Mouse (Mus musculus): ENCODE data around the gene Ulk3.

Ulk3 gene

DNA sequence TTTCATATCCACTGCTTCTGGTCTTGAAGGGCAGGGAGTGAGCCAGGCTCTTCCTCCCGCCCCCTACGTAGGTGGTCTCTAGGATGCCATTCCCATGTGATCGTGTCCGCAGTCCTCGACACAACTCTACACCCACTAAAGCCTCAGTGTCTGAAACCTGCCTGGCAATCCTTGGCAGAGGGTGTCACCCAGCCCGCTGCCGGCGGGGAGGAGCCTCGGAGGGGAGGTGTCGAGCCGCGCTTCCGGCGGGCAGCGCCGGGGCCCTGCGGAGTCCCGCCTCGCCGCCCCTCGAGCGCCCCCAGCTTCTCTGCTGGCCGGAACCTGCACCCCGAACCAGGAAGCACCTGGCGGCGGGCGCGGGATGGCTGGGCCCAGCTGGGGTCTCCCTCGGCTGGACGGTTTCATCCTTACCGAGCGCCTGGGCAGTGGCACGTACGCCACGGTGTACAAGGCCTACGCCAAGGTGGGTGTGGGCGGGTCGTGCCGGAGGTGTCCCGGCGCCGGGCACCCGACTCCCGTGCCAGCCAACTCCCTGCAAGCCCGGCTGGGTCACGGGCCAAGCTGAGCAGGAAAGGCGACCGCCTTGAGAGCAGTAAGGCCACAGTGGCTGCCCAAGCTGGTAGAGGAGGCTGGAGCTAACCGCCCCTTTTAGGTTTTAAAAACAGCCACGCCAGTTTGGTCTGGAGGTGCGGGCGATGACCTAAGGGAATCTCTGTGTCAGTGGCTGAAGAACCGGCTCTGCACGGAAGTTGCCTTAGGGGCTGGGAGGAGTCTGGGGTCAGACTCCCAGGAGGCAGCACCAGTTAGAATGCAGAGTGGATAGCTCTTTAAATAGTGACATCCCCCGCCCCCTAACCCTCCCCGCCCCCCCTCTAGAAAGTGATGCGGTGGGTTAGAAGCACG is at the start of gene Ulk3:
Ulk3 (plus strand) TSS at position 229 of the 903 bp plus-strand sequence.
- ATAC-seq (ENCODE audit: insufficient number of reproducible peaks, low FRiP score, low TSS enrichment): peak; percentile 69; the same call in 1 of the 2 replicates

DNA sequence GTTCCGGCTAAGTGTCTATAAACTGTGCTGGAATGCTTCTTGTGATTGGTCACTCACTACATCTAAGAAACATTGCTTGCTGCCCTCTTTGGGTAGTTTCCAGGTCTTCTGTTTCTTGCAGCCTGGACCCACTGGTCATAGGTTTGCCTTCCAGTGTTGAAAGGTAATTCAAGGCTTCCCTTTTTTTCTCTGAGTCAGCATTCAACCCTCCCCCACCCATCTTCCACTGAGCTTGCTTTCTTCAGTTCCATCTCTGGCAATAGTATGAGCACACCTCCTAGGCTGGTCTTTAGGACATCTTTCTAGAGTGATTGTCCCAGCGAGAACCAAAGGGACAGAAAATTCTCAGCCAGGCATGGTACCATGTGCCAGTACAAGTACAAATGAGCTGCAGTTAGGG is 49.7 kb upstream of the Ulk3 start:
- ATAC-seq (ENCODE audit: insufficient number of reproducible peaks, low FRiP score, low TSS enrichment): no peak

DNA sequence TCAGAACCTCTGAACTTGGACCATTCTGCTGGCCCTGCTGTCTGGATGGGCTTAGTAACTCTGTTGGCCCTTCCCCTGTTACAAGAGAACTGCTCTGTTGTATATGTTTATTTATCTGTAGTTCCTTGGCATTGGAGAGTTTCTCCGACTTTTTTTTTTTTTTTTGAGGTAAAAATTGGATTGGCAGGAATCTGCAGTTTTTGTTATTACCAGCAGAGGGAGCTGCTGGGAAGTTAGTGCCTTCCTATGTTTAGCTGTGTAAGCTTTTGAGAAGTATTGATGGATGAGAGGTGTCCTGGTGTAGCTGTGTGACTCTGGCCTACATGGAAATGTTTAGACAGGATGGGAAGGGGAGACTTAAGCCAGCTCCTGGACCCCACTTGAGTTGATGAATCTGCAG is 47.9 kb upstream of the Ulk3 start:
- ATAC-seq (ENCODE audit: insufficient number of reproducible peaks, low FRiP score, low TSS enrichment): no peak

DNA sequence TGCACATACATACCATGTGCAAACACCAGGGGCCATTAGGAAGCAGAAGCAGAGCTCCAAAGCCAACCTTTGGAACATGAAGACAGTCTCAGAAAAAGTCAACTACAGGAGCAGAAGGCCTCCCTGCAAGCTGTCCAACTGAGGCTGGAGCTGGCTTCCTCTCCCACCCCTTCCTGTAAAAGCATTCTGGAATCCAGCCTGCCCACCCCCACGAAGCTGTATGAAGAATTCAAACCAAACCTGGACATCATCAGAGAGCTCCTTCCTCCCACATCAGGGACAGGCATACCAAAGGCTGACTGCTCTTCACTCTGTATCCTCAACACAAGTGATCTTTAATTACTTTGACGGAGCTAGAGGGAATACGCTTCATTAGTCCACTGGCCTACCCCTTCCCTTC is 45.3 kb upstream of the Ulk3 start:
- no peak for ATAC-seq (ENCODE audit: insufficient number of reproducible peaks, low FRiP score, low TSS enrichment)

DNA sequence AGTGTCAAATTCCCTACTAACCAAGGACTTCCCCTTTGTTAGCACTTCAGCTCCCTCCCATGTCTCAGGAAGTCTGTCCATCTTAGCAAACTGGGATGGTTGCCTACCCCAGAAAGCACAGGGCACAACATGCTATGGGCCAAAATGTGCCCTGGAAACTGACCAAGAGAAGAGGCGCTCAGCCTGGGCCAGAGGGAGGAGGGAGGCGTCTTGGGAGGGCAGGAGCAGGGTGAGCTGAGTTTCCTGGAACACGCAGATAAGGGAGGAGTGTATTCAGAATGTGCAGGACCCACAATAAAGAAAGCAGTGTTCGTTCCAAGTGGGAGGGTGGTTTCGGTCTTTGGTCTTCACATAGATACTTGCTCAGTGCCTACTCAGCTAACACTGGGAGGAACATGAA is 42.0 kb upstream of the Ulk3 start:
- ATAC-seq (ENCODE audit: insufficient number of reproducible peaks, low FRiP score, low TSS enrichment): no peak

DNA sequence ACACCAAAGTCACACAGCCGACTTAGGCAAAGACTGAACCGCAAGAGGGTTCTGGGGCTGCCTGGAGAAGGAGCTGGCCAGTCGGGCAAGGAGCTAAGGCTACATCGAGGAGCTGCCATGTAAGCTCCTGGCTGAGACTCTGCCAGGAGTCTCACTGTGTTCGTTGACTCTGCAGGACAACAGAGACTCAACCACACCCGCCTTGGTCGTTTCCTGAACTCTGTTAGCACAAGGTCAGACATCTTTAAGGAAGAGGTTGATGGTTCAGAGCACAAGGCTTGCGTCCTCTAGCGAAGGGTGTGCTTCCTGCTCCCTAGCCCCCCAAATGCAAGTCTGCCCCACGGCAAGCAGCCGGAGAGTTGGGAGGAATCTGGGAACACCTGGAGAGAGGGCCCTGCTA is 41.4 kb upstream of the Ulk3 start:
- no peak for ATAC-seq (ENCODE audit: insufficient number of reproducible peaks, low FRiP score, low TSS enrichment)

DNA sequence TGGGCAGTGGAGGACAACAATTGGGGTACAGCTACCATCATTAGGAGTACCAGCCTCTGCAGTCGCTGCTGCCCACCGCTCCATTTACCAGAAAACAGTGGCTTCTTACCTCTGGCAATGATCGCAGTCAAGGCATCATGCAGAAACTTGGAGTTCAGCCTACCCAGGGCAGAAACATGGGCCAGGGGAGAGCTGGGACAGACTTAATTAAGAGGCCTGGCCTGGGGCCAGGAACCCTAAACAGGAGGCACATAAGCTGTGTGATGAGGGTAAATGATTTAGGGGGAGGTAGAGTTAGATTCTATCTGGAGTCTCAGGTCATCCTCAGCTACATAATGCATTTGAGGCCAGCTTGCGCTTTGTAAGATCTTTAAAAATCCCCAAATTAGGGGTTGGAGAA is 40.1 kb upstream of the Ulk3 start:
- ATAC-seq (ENCODE audit: insufficient number of reproducible peaks, low FRiP score, low TSS enrichment): no peak

DNA sequence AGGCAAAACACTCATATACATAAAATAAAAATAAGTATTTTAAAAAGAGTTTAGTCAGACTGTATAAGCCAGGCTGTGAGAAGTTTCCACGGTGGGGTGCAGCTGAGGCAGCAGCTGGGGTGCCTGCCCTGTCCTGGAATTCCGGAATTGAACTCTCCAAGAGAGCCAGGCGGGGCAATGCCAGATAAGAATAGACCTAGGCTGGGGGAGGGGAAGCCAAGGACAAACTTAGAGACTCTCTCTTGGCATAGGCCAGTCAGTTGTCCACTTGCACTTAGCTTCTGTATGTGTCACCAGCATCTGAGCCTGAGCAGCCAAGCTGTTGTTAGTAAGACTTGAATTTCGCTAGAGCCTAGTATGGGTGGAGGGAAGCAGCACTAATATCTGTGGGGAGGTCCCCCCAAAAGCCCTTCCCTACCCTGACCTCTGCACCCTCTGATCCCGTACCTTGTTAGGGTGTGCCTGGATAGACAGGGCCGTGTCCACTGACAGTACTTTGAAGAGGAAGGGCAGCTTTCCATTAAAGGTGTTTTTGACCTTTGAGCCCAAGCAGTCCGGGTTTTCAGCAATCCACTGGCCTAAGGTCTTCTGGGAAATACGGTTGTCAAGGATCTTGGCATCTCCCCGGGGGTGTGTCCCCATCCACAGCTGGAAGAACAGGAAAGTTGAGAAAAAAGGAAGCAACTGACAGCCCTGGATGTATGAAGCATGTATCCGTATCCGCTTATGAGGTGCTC is 39.0 kb upstream of the Ulk3 start:
- no peak for ATAC-seq (ENCODE audit: insufficient number of reproducible peaks, low FRiP score, low TSS enrichment)

DNA sequence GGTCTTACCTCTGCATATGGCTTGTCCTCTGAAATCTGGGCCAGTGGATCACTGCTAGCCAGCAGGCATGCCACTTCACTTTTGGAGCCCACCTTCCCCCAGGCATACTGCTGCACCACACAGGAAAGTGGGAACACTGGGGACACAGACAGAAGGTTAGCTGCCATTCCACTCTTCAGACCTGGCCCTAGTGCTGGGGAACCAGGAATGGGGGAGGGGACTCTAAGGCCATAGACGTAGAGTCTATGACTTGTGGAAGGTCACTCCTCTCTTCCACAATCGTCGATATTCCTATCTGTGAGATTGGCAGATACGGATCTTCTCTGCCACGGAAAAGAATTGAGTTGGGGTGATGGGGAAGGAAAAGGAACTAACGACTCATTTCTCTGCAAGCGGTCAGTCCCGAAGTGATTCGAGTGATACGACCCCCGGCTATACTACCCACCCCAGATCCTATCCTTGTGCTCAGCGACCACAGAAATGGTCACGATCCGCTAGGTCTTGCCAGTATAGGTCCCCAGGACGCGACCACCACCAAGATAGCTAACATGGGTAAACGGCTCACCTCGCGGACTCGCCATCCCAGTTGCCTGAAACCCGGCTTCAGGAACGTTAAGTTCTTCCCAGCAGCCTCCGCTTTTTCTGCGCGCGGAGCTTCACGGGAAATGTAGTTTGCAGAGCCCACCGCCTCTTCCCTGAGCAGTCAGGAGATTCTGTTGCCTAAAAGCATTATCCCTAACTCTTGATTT is 36.9 kb upstream of the Ulk3 start, which contains the start of gene Mpi:
Mpi (minus strand) TSS at position 625 of the 749 bp plus-strand sequence.
- ATAC-seq (ENCODE audit: insufficient number of reproducible peaks, low FRiP score, low TSS enrichment): 0 out of 2 replicates have a peak, but pooled peaks have one; percentile 49

DNA sequence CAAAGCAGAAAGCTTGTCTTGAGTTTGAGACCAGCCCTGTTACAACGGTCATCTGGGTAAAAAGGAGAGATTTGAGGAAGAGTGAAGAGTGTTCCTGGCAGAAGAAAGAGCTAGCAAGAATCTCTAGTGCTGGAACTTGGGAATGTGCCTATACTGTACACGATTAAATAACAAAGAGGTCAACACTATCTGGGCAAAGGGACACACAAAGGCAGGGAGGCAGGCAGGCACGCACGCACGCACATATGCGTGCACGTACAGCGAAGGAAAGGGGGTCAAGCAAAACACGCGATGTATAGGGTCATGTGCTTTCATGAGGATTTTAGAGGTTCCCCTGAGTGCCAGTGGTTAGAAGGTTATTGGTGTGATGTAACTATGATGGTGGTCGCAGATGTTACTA is 36.1 kb upstream of the Ulk3 start:
- no peak for ATAC-seq (ENCODE audit: insufficient number of reproducible peaks, low FRiP score, low TSS enrichment)

DNA sequence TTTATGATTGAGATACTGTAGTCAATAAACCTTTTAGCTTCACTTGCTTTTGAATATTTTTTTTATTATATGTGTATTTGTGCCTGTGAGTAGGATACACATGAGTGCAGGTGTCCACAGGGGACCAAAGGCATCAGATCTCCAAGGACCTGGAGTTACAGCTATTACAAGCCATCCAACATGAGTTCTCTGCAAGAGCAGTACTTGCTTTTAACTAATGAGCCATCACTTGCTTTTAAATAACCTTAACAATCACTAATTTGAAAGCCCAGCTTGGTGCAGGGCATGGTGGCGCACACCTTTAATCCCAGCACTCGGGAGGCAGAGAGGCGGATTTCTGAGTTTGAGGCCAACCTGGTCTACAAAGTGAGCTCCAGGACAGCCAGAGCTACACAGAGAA is 34.5 kb upstream of the Ulk3 start:
- no peak for ATAC-seq (ENCODE audit: insufficient number of reproducible peaks, low FRiP score, low TSS enrichment)

DNA sequence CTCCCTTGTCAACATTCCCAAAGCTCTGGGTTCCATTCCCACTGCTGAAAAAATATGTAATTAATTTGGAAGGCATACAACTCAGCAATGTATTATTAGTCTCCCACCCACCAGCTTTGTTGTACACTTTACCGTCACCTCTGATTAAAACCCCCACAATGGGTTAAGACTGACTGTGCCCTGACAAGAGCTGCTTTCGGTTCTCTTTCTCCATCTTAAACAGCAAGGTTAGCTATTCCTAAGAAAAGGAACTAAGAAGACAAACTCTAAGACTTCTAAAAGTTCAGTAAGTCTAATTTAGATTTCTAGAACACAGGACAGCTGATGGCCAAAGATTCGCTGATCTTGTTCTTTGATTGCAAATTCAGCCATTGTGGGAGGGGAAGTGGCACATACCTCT is 32.0 kb upstream of the Ulk3 start:
- no peak for ATAC-seq (ENCODE audit: insufficient number of reproducible peaks, low FRiP score, low TSS enrichment)

DNA sequence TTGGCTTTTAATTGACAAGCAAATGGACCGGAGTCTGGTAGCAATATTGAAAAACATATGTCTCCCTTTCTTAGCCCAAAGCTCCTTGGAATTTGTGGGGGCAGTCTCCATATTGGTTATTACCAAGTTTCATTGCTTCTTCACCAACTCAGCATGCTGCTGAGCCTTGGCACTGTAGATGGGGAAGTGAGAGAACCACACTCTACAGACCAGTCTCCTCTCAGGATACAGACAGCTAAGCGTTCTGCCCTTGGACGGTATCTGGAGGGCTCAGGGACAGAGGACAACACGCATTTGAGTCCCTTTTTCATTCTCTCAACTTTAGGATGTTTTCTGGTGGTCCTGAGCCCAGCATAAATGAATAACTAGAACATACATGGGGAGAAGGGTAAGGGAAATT is 30.6 kb upstream of the Ulk3 start:
- no peak for ATAC-seq (ENCODE audit: insufficient number of reproducible peaks, low FRiP score, low TSS enrichment)

DNA sequence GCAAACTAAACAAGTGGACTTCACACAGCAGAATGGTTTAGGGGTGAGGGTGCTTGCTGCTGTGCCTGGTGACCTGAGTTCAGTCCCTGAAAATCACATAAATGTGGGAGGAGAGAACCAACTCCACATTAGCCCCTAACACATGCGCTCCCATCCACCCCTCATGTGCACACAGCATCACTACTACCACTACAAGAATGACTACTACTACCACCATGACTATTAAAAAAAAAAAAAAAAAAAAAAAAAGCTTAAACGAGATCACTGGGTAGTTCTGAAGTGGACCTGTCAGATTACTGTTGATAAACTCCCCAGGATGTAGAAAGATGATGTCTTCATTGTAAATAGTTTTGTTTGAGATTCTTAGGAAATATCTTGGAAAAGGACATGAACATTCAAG is 29.7 kb upstream of the Ulk3 start:
- no peak for ATAC-seq (ENCODE audit: insufficient number of reproducible peaks, low FRiP score, low TSS enrichment)

DNA sequence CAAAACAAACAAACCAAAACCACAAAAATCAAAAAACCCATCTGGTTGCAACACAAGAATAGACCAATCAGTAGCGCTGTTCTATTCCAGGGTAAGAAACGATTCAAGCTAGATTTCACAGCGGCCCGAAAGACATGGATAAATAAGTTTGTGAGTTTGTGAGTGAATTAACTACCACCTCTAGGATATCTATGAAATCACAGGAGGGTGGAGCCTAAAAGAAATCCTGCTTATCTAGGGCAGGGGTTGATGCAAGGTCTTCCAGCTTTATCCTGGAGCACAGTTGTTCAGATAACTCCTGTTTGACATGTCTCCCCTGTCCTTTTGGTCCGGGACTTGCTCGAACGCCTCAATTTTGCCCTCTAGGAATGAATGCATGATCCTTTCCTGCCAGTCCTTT is 29.0 kb upstream of the Ulk3 start:
- ATAC-seq (ENCODE audit: insufficient number of reproducible peaks, low FRiP score, low TSS enrichment): no peak

DNA sequence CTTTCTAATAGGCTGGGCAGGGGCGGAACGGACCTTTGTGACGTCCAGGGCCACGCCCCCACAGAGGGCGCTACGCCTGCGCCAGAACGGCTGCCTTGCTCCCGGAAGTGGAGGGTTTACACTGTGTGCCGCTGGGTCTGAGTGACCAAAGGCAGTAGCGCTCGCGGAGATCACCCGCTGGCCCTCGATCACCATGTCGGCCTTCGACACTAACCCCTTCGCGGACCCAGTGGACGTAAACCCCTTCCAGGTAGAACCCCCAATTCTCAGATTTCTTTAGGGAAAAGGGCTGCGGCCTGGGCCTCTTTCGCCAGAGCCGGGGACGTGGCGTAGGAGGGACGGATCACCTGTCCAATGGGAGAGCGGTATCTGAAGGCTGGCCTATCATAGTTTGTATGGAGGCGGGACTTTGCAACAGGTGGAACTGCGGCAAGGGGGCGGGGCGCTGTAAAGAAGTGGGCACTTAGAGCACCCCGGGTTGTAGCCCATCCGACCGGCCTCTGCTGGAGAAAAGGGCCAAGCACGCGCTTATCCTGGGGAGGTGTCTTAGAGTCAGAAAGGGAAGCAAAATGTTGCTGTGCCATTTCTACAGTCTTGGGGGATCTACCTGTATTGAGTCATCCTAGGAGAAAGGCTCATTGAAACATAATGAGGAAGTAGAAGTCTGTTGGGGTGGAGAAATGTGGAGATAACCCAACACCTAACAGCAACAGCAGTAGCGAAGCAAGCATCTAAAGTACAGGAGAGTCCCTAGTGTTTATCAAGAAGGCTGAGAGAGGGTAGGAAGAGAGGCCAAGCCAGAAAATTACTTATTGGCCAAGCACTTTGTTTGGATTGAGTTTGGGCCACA is 28.2 kb upstream of the Ulk3 start, which contains the start of gene Scamp2:
Scamp2 (plus strand) TSS at position 83 of the 850 bp plus-strand sequence.
- ATAC-seq (ENCODE audit: insufficient number of reproducible peaks, low FRiP score, low TSS enrichment): peak; percentile 98

DNA sequence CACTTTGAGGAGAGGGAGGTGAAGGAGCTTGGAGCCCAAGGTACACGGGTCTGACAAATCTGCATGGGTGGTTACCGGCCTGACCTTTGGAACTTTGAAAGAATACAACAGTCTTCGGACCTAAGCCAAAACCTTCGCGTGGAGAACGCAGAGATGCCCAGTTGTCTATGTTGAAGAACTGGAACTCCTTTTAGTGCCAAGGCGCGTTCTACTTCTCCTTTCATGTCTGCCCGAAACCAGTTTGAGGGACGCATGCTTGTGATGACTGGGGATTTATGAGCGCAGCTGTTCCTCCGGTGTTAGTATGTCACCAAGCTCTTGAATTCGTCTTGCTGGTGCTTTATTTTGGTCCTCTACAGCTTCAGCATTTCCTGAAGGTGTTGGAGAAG is 27.5 kb upstream of the Ulk3 start:
- no peak for ATAC-seq (ENCODE audit: insufficient number of reproducible peaks, low FRiP score, low TSS enrichment)

DNA sequence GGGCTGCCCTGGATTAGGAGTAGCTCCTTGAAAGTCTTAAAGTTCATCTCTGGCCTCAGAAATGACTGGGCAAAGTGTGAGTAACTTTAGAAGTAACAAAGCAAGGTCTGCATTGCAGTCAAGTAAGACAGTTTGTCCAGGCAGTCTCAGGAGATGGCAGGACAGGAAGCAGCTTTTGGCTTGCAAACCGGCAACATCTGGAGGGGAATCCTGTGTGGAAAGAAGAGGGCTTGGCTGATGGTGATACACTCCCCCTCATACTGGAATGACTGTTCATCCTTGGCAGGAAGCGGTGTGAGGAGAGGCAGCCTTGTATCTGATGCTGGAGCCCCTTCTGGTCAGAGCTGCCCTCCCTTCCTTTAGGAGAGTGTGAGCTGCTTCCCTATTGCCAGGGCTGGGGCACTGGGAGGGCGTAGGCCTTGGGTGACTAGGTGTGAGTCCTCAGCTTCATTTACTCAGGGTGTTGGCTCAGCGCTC is 26.3 kb upstream of the Ulk3 start:
- ATAC-seq (ENCODE audit: insufficient number of reproducible peaks, low FRiP score, low TSS enrichment): no peak

DNA sequence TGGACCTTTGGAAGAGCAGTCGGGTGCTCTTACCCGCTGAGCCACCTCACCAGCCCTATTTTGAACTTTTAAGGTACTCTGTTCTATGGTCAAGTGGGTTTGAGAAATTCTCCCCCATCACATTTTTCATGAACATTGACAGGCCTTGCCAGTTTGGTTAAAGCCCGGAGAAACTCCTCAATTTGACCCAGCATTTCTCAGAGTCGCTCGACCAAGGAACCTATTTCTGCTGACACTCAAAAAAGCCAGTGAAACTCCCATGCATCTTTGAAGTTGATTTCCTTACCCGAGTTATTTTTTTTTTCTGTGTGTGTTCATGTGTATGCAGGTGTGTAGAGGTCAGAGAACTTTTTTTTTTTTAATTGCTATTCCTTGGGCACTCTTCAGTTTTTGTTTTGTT is 24.6 kb upstream of the Ulk3 start:
- ATAC-seq (ENCODE audit: insufficient number of reproducible peaks, low FRiP score, low TSS enrichment): no peak

DNA sequence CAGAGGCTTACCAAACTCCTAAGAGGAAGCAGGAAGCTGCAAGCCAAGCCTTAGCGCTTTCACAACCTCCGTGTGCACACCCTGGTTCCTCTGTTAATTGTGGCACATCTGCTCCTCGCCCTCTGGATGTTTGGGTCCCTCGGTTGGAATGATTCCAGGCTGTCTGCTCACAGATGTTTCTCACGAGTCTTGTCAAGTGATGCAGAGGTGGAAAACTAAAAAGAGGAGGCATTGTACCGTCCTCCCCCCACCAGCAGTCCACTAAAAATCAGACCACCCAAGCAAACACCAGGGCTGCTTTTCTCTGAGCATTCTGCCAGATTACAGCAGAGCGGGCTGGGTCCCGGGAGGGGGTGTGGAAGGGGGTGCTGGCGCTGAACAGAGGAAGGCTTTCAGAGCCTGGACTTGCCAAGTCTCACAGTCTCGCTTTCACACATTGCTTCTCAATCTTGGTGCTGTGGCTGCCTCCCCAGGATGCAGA is 23.5 kb upstream of the Ulk3 start:
- no peak for ATAC-seq (ENCODE audit: insufficient number of reproducible peaks, low FRiP score, low TSS enrichment)

All from cerebellum, adult (tissue).